Mouse (Mus musculus) erythroblast, adult 5-6 weeks (primary cell): ENCODE data around the gene Npepl1. TPM values are rescaled to one million over a fixed set of nuclear protein-coding genes. Genes with fewer than 3 reads are reported as not detected.

ENCODE experiments used
- ATAC-seq: replicated peaks from 2 replicates; pipeline ENCODE4 v1.8.0; 2016; ENCODE audit warnings: moderate number of reproducible peaks, mild to moderate bottlenecking, moderate TSS enrichment, inconsistent platforms; ENCODE audit not compliant: poor library complexity, low FRiP score, severe bottlenecking
- total RNA-seq, 2 experiments: library from RNA; stranded (forward) in 1 of 2; stranded (reverse) in 1 of 2; fragments of 150-400 nt in 1 of 2; fragments of 200-764, 138-1000 nt in 1 of 2; gene quantifications; 2 replicates each; pipeline versions ENCODE4 v1.2.3 to v1.2.4; 2015 to 2017; ENCODE audit warnings: low replicate concordance in 2 of 2

Npepl1 gene
- total RNA-seq, 2 experiments from 2014 or later: 2.0 to 11.0 TPM

- no peak for ATAC-seq
Observed at GRCm38 (mm10) chr2:174103527-174103926, 6.6 kb upstream of the Npepl1 start.

GRCm38 (mm10) chr2:174107375-174107774, 2.8 kb upstream of the Npepl1 start:
- no peak for ATAC-seq

GRCm38 (mm10) chr2:174110783-174111549, 817 bp downstream of the Npepl1 start:
- 0 out of 2 replicates have a peak, but pooled peaks have one; percentile 27 for ATAC-seq

- ATAC-seq: no peak
Observed at GRCm38 (mm10) chr2:174112931-174113330, 2.8 kb downstream of the Npepl1 start.

GRCm38 (mm10) chr2:174114148-174114864, 4.2 kb downstream of the Npepl1 start:
- ATAC-seq: no peak

GRCm38 (mm10) chr2:174116929-174117328, 6.8 kb downstream of the Npepl1 start:
- ATAC-seq: no peak

- ATAC-seq: no peak
Observed at GRCm38 (mm10) chr2:174118141-174118540, 8.0 kb downstream of the Npepl1 start.

GRCm38 (mm10) chr2:174119259-174119658, 9.1 kb downstream of the Npepl1 start:
- ATAC-seq: no peak

- ATAC-seq: no peak
Observed at GRCm38 (mm10) chr2:174120631-174121030, 10.5 kb downstream of the Npepl1 start.

- ATAC-seq: no peak
Observed at GRCm38 (mm10) chr2:174121411-174121947, 11.3 kb downstream of the Npepl1 start.

GRCm38 (mm10) chr2:174122331-174122730, 12.2 kb downstream of the Npepl1 start:
- ATAC-seq: no peak

- ATAC-seq: no peak
Observed at GRCm38 (mm10) chr2:174123731-174124130, 13.6 kb downstream of the Npepl1 start.

- ATAC-seq: no peak
Observed at GRCm38 (mm10) chr2:174126522-174127375, 16.6 kb downstream of the Npepl1 start.

GRCm38 (mm10) chr2:174127376-174127713, 17.2 kb downstream of the Npepl1 start:
- no peak for ATAC-seq

GRCm38 (mm10) chr2:174128926-174129325, 18.8 kb downstream of the Npepl1 start:
- no peak for ATAC-seq

- ATAC-seq: no peak
Observed at GRCm38 (mm10) chr2:174130468-174131097, 20.4 kb downstream of the Npepl1 start.

- no peak for ATAC-seq
Observed at GRCm38 (mm10) chr2:174132413-174132969, 22.3 kb downstream of the Npepl1 start.

- ATAC-seq: no peak
Observed at GRCm38 (mm10) chr2:174159035-174159434, 48.9 kb downstream of the Npepl1 start.

- no peak for ATAC-seq
Observed at GRCm38 (mm10) chr2:174160461-174160860, 50.3 kb downstream of the Npepl1 start.
